Mouse (Mus musculus): ENCODE results near the gene Blm. TPM values are rescaled to one million over a fixed set of nuclear protein-coding genes. Genes with fewer than 3 reads are reported as not detected.
A peak's percentile ranks its signal among the peaks of the same experiment; 100 is the strongest.

Blm gene
- polyA plus RNA-seq, 1 experiment from 2014 or later = 12.9 TPM

GRCm38 (mm10) chr7:80453121-80453520 is 81.8 kb downstream of the Blm start:
- no peak for ATAC-seq (ENCODE audit: low FRiP score, low TSS enrichment)
- 86% methylated on average over 3 of the region's 3 CpGs for WGBS
- DNase-seq = no peak
- no peak overlapping the region for H3K27ac ChIP-seq (replicated peaks; ENCODE audit: low read depth, low read length)
- no peak overlapping the region for H3K9ac ChIP-seq (replicated peaks; ENCODE audit: low read length)
- no peaks in the 10 kb centered on the region for H3K9me3 ChIP-seq (ENCODE audit: control insufficient read depth, low read length)
- peaks cover 26% of the 10 kb centered on the region; the same call in 1 of the 2 replicates for H3K36me3 ChIP-seq (ENCODE audit: control insufficient read depth, insufficient read depth, low read length)
- H3K4me3 ChIP-seq (replicated peaks; ENCODE audit: low read depth, low read length) = no peak overlapping the region
- no peaks in the 10 kb centered on the region for H3K27me3 ChIP-seq (ENCODE audit: control insufficient read depth, insufficient read depth, low read length)
- no peaks in the 10 kb centered on the region for H3K4me1 ChIP-seq (ENCODE audit: control insufficient read depth, insufficient read depth, low read length)
- H3K4me2 ChIP-seq (ENCODE audit: low read length) = no peak overlapping the region

DNA sequence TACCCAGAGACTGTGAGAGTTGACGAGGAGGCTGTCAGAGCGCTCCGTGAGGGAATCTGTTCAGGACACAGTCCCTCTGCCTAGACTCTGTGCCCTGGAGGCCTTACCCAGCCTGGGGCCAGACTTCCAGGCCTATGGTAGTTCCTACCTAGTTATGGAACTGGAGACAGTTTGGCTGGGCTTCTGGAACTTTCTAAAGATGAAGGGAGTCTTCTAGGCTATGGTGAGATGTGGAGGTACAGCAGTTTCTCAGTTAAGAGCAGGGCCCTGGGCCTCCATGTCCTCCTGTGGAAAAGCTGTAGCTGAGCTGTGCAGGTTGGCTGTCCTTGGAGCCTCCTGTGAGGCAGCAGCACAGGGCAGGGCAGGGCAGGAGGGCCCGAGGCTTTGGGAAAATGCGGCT is 82.7 kb downstream of the Blm start:
- DNase-seq (no peak), ATAC-seq (ENCODE audit: low FRiP score, low TSS enrichment) (no peak)
- H3K4me2 ChIP-seq (ENCODE audit: low read length) = no peak overlapping the region
- 81% methylated on average over 5 of the region's 5 CpGs for WGBS
- no peak overlapping the region for H3K4me3 ChIP-seq (replicated peaks; ENCODE audit: low read depth, low read length)
- no peak overlapping the region for H3K27ac ChIP-seq (replicated peaks; ENCODE audit: low read depth, low read length)
- peaks cover 18% of the 10 kb centered on the region; the same call in 1 of the 2 replicates for H3K36me3 ChIP-seq (ENCODE audit: control insufficient read depth, insufficient read depth, low read length)
- no peaks in the 10 kb centered on the region for H3K27me3 ChIP-seq (ENCODE audit: control insufficient read depth, insufficient read depth, low read length)
- H3K9me3 ChIP-seq (ENCODE audit: control insufficient read depth, low read length) = no peaks in the 10 kb centered on the region
- no peaks in the 10 kb centered on the region for H3K4me1 ChIP-seq (ENCODE audit: control insufficient read depth, insufficient read depth, low read length)
- H3K9ac ChIP-seq (replicated peaks; ENCODE audit: low read length) = no peak overlapping the region

DNA sequence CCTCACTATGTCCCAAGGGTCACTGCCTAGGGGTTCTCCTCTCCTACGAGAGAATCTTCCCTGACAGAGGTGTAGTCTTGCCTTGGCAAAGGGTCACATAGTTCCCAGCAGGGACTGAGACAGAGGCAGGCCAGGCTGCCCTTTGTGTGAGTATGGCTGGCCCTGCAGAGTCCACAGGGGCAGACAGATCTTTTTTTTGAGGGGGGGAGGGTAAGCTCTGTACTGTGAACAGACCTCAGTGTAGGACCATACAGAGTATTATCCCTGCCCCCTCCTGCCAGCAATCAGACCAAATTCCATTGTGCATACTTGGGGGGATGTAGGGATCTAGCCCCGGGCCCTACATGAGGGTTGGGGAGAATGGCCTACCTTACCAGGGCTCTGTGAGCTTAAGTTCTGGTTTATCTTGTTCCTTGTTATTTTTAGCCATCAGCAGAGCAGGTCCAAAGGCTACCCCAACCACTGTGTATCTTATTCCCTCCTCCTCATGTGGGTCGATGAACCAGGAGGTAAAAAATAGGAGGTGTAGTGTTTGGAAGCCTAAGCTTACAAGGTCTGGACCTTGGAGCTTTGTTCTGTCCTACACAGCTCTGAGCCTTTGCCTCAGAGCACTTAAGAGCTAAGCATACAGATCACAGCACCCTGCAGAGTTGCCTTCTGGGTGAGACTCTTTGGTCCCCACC is 83.2 kb downstream of the Blm start:
- ATAC-seq (ENCODE audit: low FRiP score, low TSS enrichment) = no peak
- Histone ChIP-seq H3K4me2 (ENCODE audit: low read length) (no peak overlapping the region), H3K27me3 (ENCODE audit: control insufficient read depth, insufficient read depth, low read length) (no peaks in the 10 kb centered on the region), H3K9ac (replicated peaks; ENCODE audit: low read length) (no peak overlapping the region), H3K4me3 (replicated peaks; ENCODE audit: low read depth, low read length) (no peak overlapping the region), H3K27ac (replicated peaks; ENCODE audit: low read depth, low read length) (no peak overlapping the region), H3K36me3 (ENCODE audit: control insufficient read depth, insufficient read depth, low read length) (peaks cover 13% of the 10 kb centered on the region; the same call in 1 of the 2 replicates), H3K4me1 (ENCODE audit: control insufficient read depth, insufficient read depth, low read length) (no peaks in the 10 kb centered on the region), H3K9me3 (ENCODE audit: control insufficient read depth, low read length) (no peaks in the 10 kb centered on the region)
- WGBS = 85% methylated on average over 3 of the region's 3 CpGs
- no peak for DNase-seq

DNA sequence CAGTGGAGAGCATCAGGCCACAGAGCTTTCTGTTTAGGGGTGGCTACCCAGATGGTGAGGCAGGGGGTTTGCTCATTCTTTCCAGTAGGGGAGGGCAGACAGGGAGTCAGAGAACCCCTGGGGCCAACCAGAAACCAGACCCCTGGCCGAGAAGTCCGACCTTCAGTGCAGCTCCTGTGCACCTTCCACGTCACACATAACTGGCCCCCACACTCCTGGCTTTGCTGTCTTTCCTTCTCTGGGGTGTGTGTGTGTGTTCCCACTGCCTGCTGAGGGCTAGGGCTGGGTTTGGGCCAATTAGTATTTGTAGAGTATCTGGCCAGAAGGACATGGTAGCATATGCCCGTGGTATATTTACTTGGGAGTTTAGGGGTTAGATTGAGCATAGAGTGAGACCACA is 84.6 kb downstream of the Blm start:
- H3K9ac ChIP-seq (replicated peaks; ENCODE audit: low read length) = no peak overlapping the region
- DNase-seq (no peak), ATAC-seq (ENCODE audit: low FRiP score, low TSS enrichment) (no peak)
- H3K4me1 ChIP-seq (ENCODE audit: control insufficient read depth, insufficient read depth, low read length) = no peaks in the 10 kb centered on the region
- no peaks in the 10 kb centered on the region for H3K9me3 ChIP-seq (ENCODE audit: control insufficient read depth, low read length)
- H3K36me3 ChIP-seq (ENCODE audit: control insufficient read depth, insufficient read depth, low read length) = 0 out of 2 replicates have a peak, but pooled peaks cover 8% of the 10 kb centered on the region
- H3K4me3 ChIP-seq (replicated peaks; ENCODE audit: low read depth, low read length) = no peak overlapping the region
- H3K27me3 ChIP-seq (ENCODE audit: control insufficient read depth, insufficient read depth, low read length) = no peaks in the 10 kb centered on the region
- WGBS = 84% methylated on average over 4 of the region's 4 CpGs
- H3K4me2 ChIP-seq (ENCODE audit: low read length) = no peak overlapping the region
- no peak overlapping the region for H3K27ac ChIP-seq (replicated peaks; ENCODE audit: low read depth, low read length)

DNA sequence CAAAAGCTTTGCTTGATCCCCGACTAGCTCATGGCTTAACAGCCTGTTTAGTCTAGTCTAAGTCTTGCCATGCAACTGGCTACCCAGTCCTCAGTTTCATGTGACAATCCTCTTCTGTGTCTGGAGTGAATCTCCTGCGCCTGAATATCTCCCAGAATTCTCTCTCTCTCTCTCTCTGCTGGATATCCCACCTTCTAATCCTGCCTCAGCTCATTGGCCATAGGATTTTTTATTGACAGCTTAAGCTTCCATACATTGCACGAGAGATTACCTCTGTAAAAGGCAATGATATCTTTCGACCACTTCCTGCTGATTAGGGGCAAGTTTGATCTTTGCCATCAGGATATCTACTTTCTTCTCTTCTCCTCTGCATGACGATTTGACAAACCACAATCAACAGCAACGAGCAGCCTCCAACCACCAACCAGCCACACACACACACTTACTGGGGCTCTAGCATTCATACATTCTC is 85.3 kb downstream of the Blm start:
- ATAC-seq (ENCODE audit: low FRiP score, low TSS enrichment) = no peak
- 80% methylated on average over 6 of the region's 6 CpGs for WGBS

DNA sequence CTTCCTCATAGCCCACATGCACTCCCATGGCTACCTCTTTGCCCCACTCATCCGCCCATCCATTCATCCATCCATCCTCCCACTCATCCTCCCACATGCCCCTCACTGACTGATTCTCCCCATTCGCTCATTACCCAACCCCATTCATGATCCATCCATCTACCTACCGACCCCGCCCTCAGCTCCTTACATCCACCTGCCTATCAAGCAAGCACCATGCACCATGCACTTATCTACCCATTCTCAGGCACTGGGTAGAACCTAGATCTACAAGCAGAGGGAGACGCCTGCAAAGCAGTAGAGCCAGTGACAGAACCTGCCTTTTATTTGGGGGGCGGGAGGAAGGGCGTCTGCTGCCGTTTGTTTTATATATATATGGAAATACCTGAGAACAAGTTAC is 87.6 kb downstream of the Blm start:
- Histone ChIP-seq H3K9ac (replicated peaks; ENCODE audit: low read length) (no peak overlapping the region), H3K4me2 (ENCODE audit: low read length) (no peak overlapping the region), H3K27ac (replicated peaks; ENCODE audit: low read depth, low read length) (no peak overlapping the region), H3K9me3 (ENCODE audit: control insufficient read depth, low read length) (no peaks in the 10 kb centered on the region), H3K4me3 (replicated peaks; ENCODE audit: low read depth, low read length) (no peak overlapping the region), H3K36me3 (ENCODE audit: control insufficient read depth, insufficient read depth, low read length) (0 out of 2 replicates have a peak, but pooled peaks cover 2% of the 10 kb centered on the region), H3K4me1 (ENCODE audit: control insufficient read depth, insufficient read depth, low read length) (no peaks in the 10 kb centered on the region), H3K27me3 (ENCODE audit: control insufficient read depth, insufficient read depth, low read length) (no peaks in the 10 kb centered on the region)
- 97% methylated on average over 8 of the region's 8 CpGs for WGBS
- DNase-seq (no peak), ATAC-seq (ENCODE audit: low FRiP score, low TSS enrichment) (no peak)

More for the DNA sequence above, 85.3 kb downstream of the Blm start:
- no peak overlapping the region for H3K4me2 ChIP-seq (ENCODE audit: low read length)
- no peak overlapping the region for H3K9ac ChIP-seq (replicated peaks; ENCODE audit: low read length)
- H3K9me3 ChIP-seq (ENCODE audit: control insufficient read depth, low read length) = no peaks in the 10 kb centered on the region
- DNase-seq = peak; percentile 15
- H3K27ac ChIP-seq (replicated peaks; ENCODE audit: low read depth, low read length) = no peak overlapping the region
- no peaks in the 10 kb centered on the region for H3K27me3 ChIP-seq (ENCODE audit: control insufficient read depth, insufficient read depth, low read length)
- H3K36me3 ChIP-seq (ENCODE audit: control insufficient read depth, insufficient read depth, low read length) = 0 out of 2 replicates have a peak, but pooled peaks cover 8% of the 10 kb centered on the region
- H3K4me1 ChIP-seq (ENCODE audit: control insufficient read depth, insufficient read depth, low read length) = no peaks in the 10 kb centered on the region
- H3K4me3 ChIP-seq (replicated peaks; ENCODE audit: low read depth, low read length) = no peak overlapping the region

DNA sequence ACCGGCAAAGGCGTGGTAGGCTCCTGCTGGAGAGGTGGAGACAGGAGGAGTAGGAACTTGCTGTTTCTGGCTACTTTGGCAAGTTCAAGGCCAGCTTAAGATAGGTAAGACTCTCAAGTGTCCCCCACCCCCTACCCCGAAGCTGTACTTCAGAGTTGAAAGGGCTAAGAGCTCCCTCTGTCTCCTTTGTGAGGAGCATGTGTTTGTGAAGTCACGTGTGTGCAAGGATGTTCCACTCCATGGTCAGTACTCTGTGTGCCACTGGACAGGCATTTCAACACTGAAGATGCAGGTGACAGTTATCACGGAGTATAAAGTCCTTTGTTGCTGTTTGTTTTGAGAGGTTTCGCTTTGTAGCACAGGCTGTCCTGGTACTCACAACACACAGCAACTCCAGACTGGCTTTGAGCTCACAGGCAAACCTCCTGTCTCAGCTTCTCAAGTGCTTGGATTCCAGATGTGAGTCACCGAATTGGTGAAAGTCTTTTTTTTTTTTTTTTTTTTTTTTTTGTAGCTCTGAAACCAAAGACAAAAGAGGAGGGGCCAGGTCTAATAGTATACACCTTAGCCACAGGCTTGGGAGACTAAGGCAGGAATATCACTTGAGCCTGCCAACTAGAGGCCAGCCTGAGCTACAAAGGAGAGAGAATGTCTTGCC is 88.6 kb downstream of the Blm start:
- WGBS = 80% methylated on average over 7 of the region's 7 CpGs
- no peak overlapping the region for H3K27ac ChIP-seq (replicated peaks; ENCODE audit: low read depth, low read length)
- ATAC-seq (ENCODE audit: low FRiP score, low TSS enrichment) (no peak), DNase-seq (no peak)
- H3K27me3 ChIP-seq (ENCODE audit: control insufficient read depth, insufficient read depth, low read length) = no peaks in the 10 kb centered on the region
- H3K4me1 ChIP-seq (ENCODE audit: control insufficient read depth, insufficient read depth, low read length) = 0 out of 2 replicates have a peak, but pooled peaks cover 3% of the 10 kb centered on the region
- no peaks in the 10 kb centered on the region for H3K9me3 ChIP-seq (ENCODE audit: control insufficient read depth, low read length)
- H3K4me3 ChIP-seq (replicated peaks; ENCODE audit: low read depth, low read length) = no peak overlapping the region
- no peaks in the 10 kb centered on the region for H3K36me3 ChIP-seq (ENCODE audit: control insufficient read depth, insufficient read depth, low read length)
- no peak overlapping the region for H3K4me2 ChIP-seq (ENCODE audit: low read length)
- no peak overlapping the region for H3K9ac ChIP-seq (replicated peaks; ENCODE audit: low read length)

- DNase-seq = no peak
- Histone ChIP-seq H3K27me3 (ENCODE audit: control insufficient read depth, insufficient read depth, low read length) (no peaks in the 10 kb centered on the region), H3K9me3 (ENCODE audit: control insufficient read depth, low read length) (no peaks in the 10 kb centered on the region), H3K27ac (replicated peaks; ENCODE audit: low read depth, low read length) (no peak overlapping the region), H3K4me3 (replicated peaks; ENCODE audit: low read depth, low read length) (no peak overlapping the region), H3K4me2 (ENCODE audit: low read length) (no peak overlapping the region), H3K36me3 (ENCODE audit: control insufficient read depth, insufficient read depth, low read length) (no peaks in the 10 kb centered on the region), H3K4me1 (ENCODE audit: control insufficient read depth, insufficient read depth, low read length) (0 out of 2 replicates have a peak, but pooled peaks cover 3% of the 10 kb centered on the region), H3K9ac (replicated peaks; ENCODE audit: low read length) (no peak overlapping the region)
- ATAC-seq (ENCODE audit: low FRiP score, low TSS enrichment) = no peak
- WGBS = 61% methylated on average over 6 of the region's 6 CpGs
These were observed 89.4 kb downstream of the Blm start for GRCm38 (mm10) chr7:80445492-80445891.

All from midbrain, embryonic 14.5 days (tissue).